ENCODE assay signal across 28 mouse cellular contexts in genomic region chr7:103915338-103915737, GRCm38 (mm10). TPM values are rescaled to one million over a fixed set of nuclear protein-coding genes. Genes with fewer than 3 reads are reported as not detected.
DNase-seq lines count a peak whose midpoint lies in the region; ATAC-seq lines count a peak whose summit lies in the region.
"Had no signal": no experiment of that assay in that cellular context is flagged by ENCODE, and none has a peak within 500 bp of the region (broad histone marks: within the 10 kb centered on the region; RNA-seq: fewer than 3 reads in every experiment).

No protein-coding gene starts in this region.

- DNase-seq in heart, adult 9 months (ENCODE audit: low spot score in 2 of 2) = no peak
- no peak for DNase-seq in spleen, postnatal 4 days (ENCODE audit: low spot score in 2 of 2)
- DNase-seq in frontal cortex, postnatal 36 days (ENCODE audit: low spot score in 2 of 2) = no peak
- DNase-seq: adrenal gland, postnatal 36 days; cerebellum, adult 2 months; heart, adult 11 months; kidney, adult 8-10 months; kidney, postnatal 25 days; lung, adult 2 months; lung, postnatal 36 days; midbrain, embryonic 14.5 days had no signal

- no peaks in the 10 kb centered on the region for H3K9me3 ChIP-seq in heart, embryonic 12.5 days (replicated peaks)
- no peaks in the 10 kb centered on the region for H3K9me3 ChIP-seq in liver, embryonic 15.5 days (replicated peaks)
- no peaks in the 10 kb centered on the region for H3K9me3 ChIP-seq in stomach, embryonic 16.5 days (replicated peaks; ENCODE audit: control insufficient read depth, low read length)
- no peaks in the 10 kb centered on the region for H3K9me3 ChIP-seq in midbrain, embryonic 15.5 days
- H3K9me3 ChIP-seq: embryonic facial prominence, embryonic 10.5 days had no signal

- peaks cover 5% of the 10 kb centered on the region; the same call in 1 of the 2 replicates for H3K4me1 ChIP-seq in heart, embryonic 12.5 days (replicated peaks)
- peaks cover 57% of the 10 kb centered on the region for H3K4me1 ChIP-seq in liver, embryonic 15.5 days (replicated peaks)
- no peaks in the 10 kb centered on the region for H3K4me1 ChIP-seq in stomach, embryonic 16.5 days (ENCODE audit: control insufficient read depth, insufficient read depth, low read length)
- no peaks in the 10 kb centered on the region for H3K4me1 ChIP-seq in midbrain, embryonic 15.5 days
- H3K4me1 ChIP-seq: embryonic facial prominence, embryonic 10.5 days had no signal

- no peak overlapping the region for H3K4me3 ChIP-seq in heart, embryonic 12.5 days
- H3K4me3 ChIP-seq in liver, embryonic 15.5 days (replicated peaks) = peak overlapping the region; percentile 21
- no peak overlapping the region for H3K4me3 ChIP-seq in stomach, embryonic 16.5 days (replicated peaks; ENCODE audit: low read length)
- H3K4me3 ChIP-seq in midbrain, embryonic 15.5 days = no peak overlapping the region
- H3K4me3 ChIP-seq: embryonic facial prominence, embryonic 10.5 days; myocyte had no signal

- H3K9ac ChIP-seq in heart, embryonic 12.5 days = no peak overlapping the region
- H3K9ac ChIP-seq in liver, embryonic 15.5 days = peak overlapping the region; percentile 48
- no peak overlapping the region for H3K9ac ChIP-seq in stomach, embryonic 16.5 days (ENCODE audit: low read length)
- no peak overlapping the region for H3K9ac ChIP-seq in midbrain, embryonic 15.5 days

- no peak overlapping the region for H3K4me2 ChIP-seq in heart, embryonic 12.5 days
- H3K4me2 ChIP-seq in liver, embryonic 15.5 days = peak overlapping the region; percentile 54
- no peak overlapping the region for H3K4me2 ChIP-seq in stomach, embryonic 16.5 days (ENCODE audit: low read depth, low read length)
- H3K4me2 ChIP-seq in midbrain, embryonic 15.5 days = no peak overlapping the region

- H3K27me3 ChIP-seq in heart, embryonic 12.5 days (replicated peaks) = peaks cover 2% of the 10 kb centered on the region; the same call in 1 of the 2 replicates
- no peaks in the 10 kb centered on the region for H3K27me3 ChIP-seq in liver, embryonic 15.5 days
- H3K27me3 ChIP-seq in stomach, embryonic 16.5 days (ENCODE audit: control insufficient read depth, insufficient read depth, low read length) = no peaks in the 10 kb centered on the region
- no peaks in the 10 kb centered on the region for H3K27me3 ChIP-seq in midbrain, embryonic 15.5 days (replicated peaks)

- peak; percentile 82 for ATAC-seq in heart, embryonic 12.5 days (ENCODE audit: insufficient number of reproducible peaks, low FRiP score)
- peak; percentile 87 for ATAC-seq in erythroid progenitor cell, adult 5-6 weeks (replicated peaks; ENCODE audit: low FRiP score, poor library complexity, severe bottlenecking)
- peak; percentile 96 for ATAC-seq in liver, embryonic 15.5 days (ENCODE audit: insufficient read depth)
- peak; percentile 40; the same call in 1 of the 2 replicates for ATAC-seq in stomach, embryonic 16.5 days (ENCODE audit: insufficient read depth, low FRiP score)
- ATAC-seq in midbrain, embryonic 15.5 days (replicated peaks) = no peak
- ATAC-seq: forebrain, embryonic 16.5 days had no signal

- H3K27ac ChIP-seq in heart, embryonic 12.5 days (ENCODE audit: poor library complexity, severe bottlenecking) = no peak overlapping the region
- H3K27ac ChIP-seq in liver, embryonic 15.5 days (replicated peaks) = peak overlapping the region; percentile 86
- no peak overlapping the region for H3K27ac ChIP-seq in stomach, embryonic 16.5 days (ENCODE audit: low read length)
- H3K27ac ChIP-seq in midbrain, embryonic 15.5 days = no peak overlapping the region
- H3K27ac ChIP-seq: embryonic facial prominence, embryonic 10.5 days had no signal

- no peaks in the 10 kb centered on the region for H3K36me3 ChIP-seq in heart, embryonic 12.5 days
- H3K36me3 ChIP-seq in liver, embryonic 15.5 days (replicated peaks) = no peaks in the 10 kb centered on the region
- H3K36me3 ChIP-seq in stomach, embryonic 16.5 days (ENCODE audit: control insufficient read depth, insufficient read depth, low read length) = no peaks in the 10 kb centered on the region
- no peaks in the 10 kb centered on the region for H3K36me3 ChIP-seq in midbrain, embryonic 15.5 days (replicated peaks)
- H3K36me3 ChIP-seq: embryonic facial prominence, embryonic 10.5 days had no signal

RNA-seq across cellular contexts. Expression of gene Olfr65, which starts 12.1 kb away (rescaled TPM):
- polyA plus RNA-seq in heart, embryonic 12.5 days (2016; fragmentation: Nextera tagmentation; extraction: Ambion mirVana) = not detected in 2 replicates
- not detected in 2 replicates for total RNA-seq in erythroid progenitor cell, adult 5-6 weeks (2015; ENCODE audit: low replicate concordance)
- not detected in 2 replicates for total RNA-seq in erythroid progenitor cell, adult 5-6 weeks (2017; ENCODE audit: low replicate concordance)
- polyA plus RNA-seq in liver, embryonic 15.5 days (2015; fragmentation: Nextera tagmentation; extraction: Ambion mirVana) = not detected in 2 replicates
- not detected in 2 replicates for polyA plus RNA-seq in stomach, embryonic 16.5 days (2015; fragmentation: Nextera tagmentation; extraction: Ambion mirVana)
- not detected in 2 replicates for polyA plus RNA-seq in midbrain, embryonic 15.5 days (2015; fragmentation: Nextera tagmentation; extraction: Ambion mirVana)
- total RNA-seq: adrenal gland, postnatal 36 days; CH12.LX; gastrocnemius, adult 18-20 months; left cerebral cortex, adult 8-10 months; MEL had no signal
- polyA plus RNA-seq: cerebellum, adult 2 months; embryonic facial prominence, embryonic 10.5 days; forebrain, embryonic 16.5 days; heart, postnatal 0 days; hindbrain, embryonic 11.5 days; limb, embryonic 11.5 days; lung, adult 2 months; midbrain, embryonic 14.5 days; myocyte; neural tube, embryonic 14.5 days; thymus, postnatal 0 days had no signal

RNA-seq across cellular contexts. Expression of gene Olfr631, which starts 13.3 kb away (rescaled TPM):
- not detected in 2 replicates for polyA plus RNA-seq in heart, embryonic 12.5 days (2016; fragmentation: Nextera tagmentation; extraction: Ambion mirVana)
- not detected in 2 replicates for total RNA-seq in erythroid progenitor cell, adult 5-6 weeks (2015; ENCODE audit: low replicate concordance)
- not detected in 2 replicates for total RNA-seq in erythroid progenitor cell, adult 5-6 weeks (2017; ENCODE audit: low replicate concordance)
- polyA plus RNA-seq in liver, embryonic 15.5 days (2015; fragmentation: Nextera tagmentation; extraction: Ambion mirVana) = 0.20 and 0.48 TPM in 2 replicates
- polyA plus RNA-seq in stomach, embryonic 16.5 days (2015; fragmentation: Nextera tagmentation; extraction: Ambion mirVana) = not detected in 2 replicates
- not detected in 2 replicates for polyA plus RNA-seq in midbrain, embryonic 15.5 days (2015; fragmentation: Nextera tagmentation; extraction: Ambion mirVana)
- total RNA-seq: adrenal gland, postnatal 36 days; CH12.LX; gastrocnemius, adult 18-20 months; left cerebral cortex, adult 8-10 months; MEL had no signal
- polyA plus RNA-seq: cerebellum, adult 2 months; embryonic facial prominence, embryonic 10.5 days; forebrain, embryonic 16.5 days; heart, postnatal 0 days; hindbrain, embryonic 11.5 days; limb, embryonic 11.5 days; lung, adult 2 months; midbrain, embryonic 14.5 days; myocyte; neural tube, embryonic 14.5 days; thymus, postnatal 0 days had no signal

RNA-seq across cellular contexts. Expression of gene Olfr632, which starts 18.8 kb away (rescaled TPM):
- polyA plus RNA-seq in heart, embryonic 12.5 days (2016; fragmentation: Nextera tagmentation; extraction: Ambion mirVana) = not detected in 2 replicates
- total RNA-seq in erythroid progenitor cell, adult 5-6 weeks (2015; ENCODE audit: low replicate concordance) = not detected in 2 replicates
- not detected in 2 replicates for total RNA-seq in erythroid progenitor cell, adult 5-6 weeks (2017; ENCODE audit: low replicate concordance)
- polyA plus RNA-seq in liver, embryonic 15.5 days (2015; fragmentation: Nextera tagmentation; extraction: Ambion mirVana) = 0.16 and 0.23 TPM in 2 replicates
- not detected in 2 replicates for polyA plus RNA-seq in stomach, embryonic 16.5 days (2015; fragmentation: Nextera tagmentation; extraction: Ambion mirVana)
- not detected in 2 replicates for polyA plus RNA-seq in midbrain, embryonic 15.5 days (2015; fragmentation: Nextera tagmentation; extraction: Ambion mirVana)
- total RNA-seq: adrenal gland, postnatal 36 days; CH12.LX; gastrocnemius, adult 18-20 months; left cerebral cortex, adult 8-10 months; MEL had no signal
- polyA plus RNA-seq: cerebellum, adult 2 months; embryonic facial prominence, embryonic 10.5 days; forebrain, embryonic 16.5 days; heart, postnatal 0 days; hindbrain, embryonic 11.5 days; limb, embryonic 11.5 days; lung, adult 2 months; midbrain, embryonic 14.5 days; myocyte; neural tube, embryonic 14.5 days; thymus, postnatal 0 days had no signal

RNA-seq across cellular contexts. Expression of gene Olfr64, which starts 21.1 kb away (rescaled TPM):
- polyA plus RNA-seq in heart, embryonic 12.5 days (2016; fragmentation: Nextera tagmentation; extraction: Ambion mirVana) = not detected in 2 replicates
- total RNA-seq in erythroid progenitor cell, adult 5-6 weeks (2015; ENCODE audit: low replicate concordance) = not detected in 2 replicates
- not detected in 2 replicates for total RNA-seq in erythroid progenitor cell, adult 5-6 weeks (2017; ENCODE audit: low replicate concordance)
- polyA plus RNA-seq in liver, embryonic 15.5 days (2015; fragmentation: Nextera tagmentation; extraction: Ambion mirVana) = not detected in 2 replicates
- not detected in 2 replicates for polyA plus RNA-seq in stomach, embryonic 16.5 days (2015; fragmentation: Nextera tagmentation; extraction: Ambion mirVana)
- polyA plus RNA-seq in midbrain, embryonic 15.5 days (2015; fragmentation: Nextera tagmentation; extraction: Ambion mirVana) = not detected in 2 replicates
- total RNA-seq: adrenal gland, postnatal 36 days; CH12.LX; gastrocnemius, adult 18-20 months; left cerebral cortex, adult 8-10 months; MEL had no signal
- polyA plus RNA-seq: cerebellum, adult 2 months; embryonic facial prominence, embryonic 10.5 days; forebrain, embryonic 16.5 days; heart, postnatal 0 days; hindbrain, embryonic 11.5 days; limb, embryonic 11.5 days; lung, adult 2 months; midbrain, embryonic 14.5 days; myocyte; neural tube, embryonic 14.5 days; thymus, postnatal 0 days had no signal

RNA-seq across cellular contexts. Expression of gene Olfr633, which starts 28.9 kb away (rescaled TPM):
- not detected in 2 replicates for polyA plus RNA-seq in heart, embryonic 12.5 days (2016; fragmentation: Nextera tagmentation; extraction: Ambion mirVana)
- not detected in 2 replicates for total RNA-seq in erythroid progenitor cell, adult 5-6 weeks (2015; ENCODE audit: low replicate concordance)
- 0.15 TPM in 1 of 2 replicates, not detected in the other for total RNA-seq in erythroid progenitor cell, adult 5-6 weeks (2017; ENCODE audit: low replicate concordance)
- 0.02 TPM in 1 of 2 replicates, not detected in the other for polyA plus RNA-seq in liver, embryonic 15.5 days (2015; fragmentation: Nextera tagmentation; extraction: Ambion mirVana)
- not detected in 2 replicates for polyA plus RNA-seq in stomach, embryonic 16.5 days (2015; fragmentation: Nextera tagmentation; extraction: Ambion mirVana)
- polyA plus RNA-seq in midbrain, embryonic 15.5 days (2015; fragmentation: Nextera tagmentation; extraction: Ambion mirVana) = not detected in 2 replicates
- total RNA-seq: adrenal gland, postnatal 36 days; CH12.LX; gastrocnemius, adult 18-20 months; left cerebral cortex, adult 8-10 months; MEL had no signal
- polyA plus RNA-seq: cerebellum, adult 2 months; embryonic facial prominence, embryonic 10.5 days; forebrain, embryonic 16.5 days; heart, postnatal 0 days; hindbrain, embryonic 11.5 days; limb, embryonic 11.5 days; lung, adult 2 months; midbrain, embryonic 14.5 days; myocyte; neural tube, embryonic 14.5 days; thymus, postnatal 0 days had no signal
